Mouse (Mus musculus): ENCODE measurements around the gene 2410015M20Rik.
"Not testable (repeated sequence)": the region's sequence is repeated elsewhere in the genome, so short reads cannot be mapped to it uniquely, and the experiment has no call there.

2410015M20Rik gene

GRCm38 (mm10) chr17:56609452-56610171 is at the start of gene 2410015M20Rik:
Gene 2410015M20Rik (minus strand): TSS chr17:56609771.
- peak; percentile 99 for DNase-seq (ENCODE audit: low read depth, low spot score)

- DNase-seq (ENCODE audit: low read depth, low spot score) = no peak
Observed at GRCm38 (mm10) chr17:56656171-56656570, 46.6 kb upstream of the 2410015M20Rik start.

GRCm38 (mm10) chr17:56655311-56655710 is 45.7 kb upstream of the 2410015M20Rik start:
- DNase-seq (ENCODE audit: low read depth, low spot score) = no peak

- no peak for DNase-seq (ENCODE audit: low read depth, low spot score)
Observed at GRCm38 (mm10) chr17:56654771-56655170, 45.2 kb upstream of the 2410015M20Rik start.

- DNase-seq (ENCODE audit: low read depth, low spot score) = peak; percentile 21
Observed at GRCm38 (mm10) chr17:56651801-56652200, 42.2 kb upstream of the 2410015M20Rik start.

GRCm38 (mm10) chr17:56647546-56647945 is 38.0 kb upstream of the 2410015M20Rik start:
- no peak for DNase-seq (ENCODE audit: low read depth, low spot score)

- DNase-seq (ENCODE audit: low read depth, low spot score) = no peak
Observed at GRCm38 (mm10) chr17:56643237-56643636, 33.7 kb upstream of the 2410015M20Rik start.

GRCm38 (mm10) chr17:56634023-56634422 is 24.5 kb upstream of the 2410015M20Rik start:
- DNase-seq (ENCODE audit: low read depth, low spot score) = no peak

GRCm38 (mm10) chr17:56631807-56632206 is 22.2 kb upstream of the 2410015M20Rik start:
- no peak for DNase-seq (ENCODE audit: low read depth, low spot score)

- not testable (repeated sequence) for DNase-seq (ENCODE audit: low read depth, low spot score)
Observed at GRCm38 (mm10) chr17:56629800-56630781, 20.5 kb upstream of the 2410015M20Rik start.

- no peak for DNase-seq (ENCODE audit: low read depth, low spot score)
Observed at GRCm38 (mm10) chr17:56627530-56628277, 18.1 kb upstream of the 2410015M20Rik start, which contains the start of gene Catsperd. Gene Catsperd (plus strand): TSS chr17:56628143.

- peak; percentile 99 for DNase-seq (ENCODE audit: low read depth, low spot score)
Observed at GRCm38 (mm10) chr17:56626754-56627470, 17.3 kb upstream of the 2410015M20Rik start, which contains the start of gene Lonp1. Gene Lonp1 (minus strand): TSS chr17:56626887.

- peak; percentile 45 for DNase-seq (ENCODE audit: low read depth, low spot score)
Observed at GRCm38 (mm10) chr17:56626260-56626659, 16.7 kb upstream of the 2410015M20Rik start.

GRCm38 (mm10) chr17:56625495-56625894 is 15.9 kb upstream of the 2410015M20Rik start:
- DNase-seq (ENCODE audit: low read depth, low spot score) = peak; percentile 82

- DNase-seq (ENCODE audit: low read depth, low spot score) = no peak
Observed at GRCm38 (mm10) chr17:56617628-56618027, 8.1 kb upstream of the 2410015M20Rik start.

GRCm38 (mm10) chr17:56616725-56617124 is 7.2 kb upstream of the 2410015M20Rik start:
- DNase-seq (ENCODE audit: low read depth, low spot score) = no peak

- DNase-seq (ENCODE audit: low read depth, low spot score) = no peak
Observed at GRCm38 (mm10) chr17:56615792-56616191, 6.2 kb upstream of the 2410015M20Rik start.

GRCm38 (mm10) chr17:56615136-56615784 is 5.7 kb upstream of the 2410015M20Rik start:
- no peak for DNase-seq (ENCODE audit: low read depth, low spot score)

GRCm38 (mm10) chr17:56614391-56615135 is 5.0 kb upstream of the 2410015M20Rik start:
- peak; percentile 48 for DNase-seq (ENCODE audit: low read depth, low spot score)
